In genomic region chr2:46418281-46418680, GRCm38 (mm10) we compare ENCODE assay signal across 25 mouse cellular contexts.
"Had no signal": no experiment of that assay in that cellular context is flagged by ENCODE, and none has a peak within 500 bp of the region (broad histone marks: within the 10 kb centered on the region; RNA-seq: fewer than 3 reads in every experiment).

No protein-coding gene starts in this region.

- H3K4me3 ChIP-seq: heart, adult 2 months; heart, embryonic 13.5 days; heart, embryonic 15.5 days; hindbrain, embryonic 13.5 days; hindbrain, embryonic 15.5 days; kidney, embryonic 15.5 days; left cerebral cortex, adult 2 months; limb, embryonic 13.5 days; limb, embryonic 15.5 days; liver, embryonic 12.5 days had no signal

- DNase-seq: gastrocnemius, postnatal 14 days; gastrocnemius, postnatal 36 days; heart, adult 11 months; heart, adult 2 months; heart, postnatal 14 days; heart, postnatal 36 days; kidney, adult 11 months; kidney, adult 2 months; kidney, adult 9 months; kidney, postnatal 14 days; kidney, postnatal 36 days; layer of hippocampus, adult 9-11 months; layer of hippocampus, postnatal 36 days; left cerebral cortex, postnatal 4 days had no signal

- H3K4me1 ChIP-seq: heart, embryonic 13.5 days; heart, embryonic 15.5 days; hindbrain, embryonic 13.5 days; hindbrain, embryonic 15.5 days; kidney, embryonic 15.5 days; limb, embryonic 13.5 days; limb, embryonic 15.5 days; liver, embryonic 12.5 days had no signal

- ATAC-seq: hindbrain, postnatal 0 days; intestine, embryonic 16.5 days; liver, embryonic 12.5 days had no signal
